16 mouse cellular contexts compared by ENCODE assay signal in genomic region chr1:54585971-54586555, GRCm38 (mm10). TPM values are rescaled to one million over a fixed set of nuclear protein-coding genes. Genes with fewer than 3 reads are reported as not detected.
DNase-seq lines count a peak whose midpoint lies in the region; ATAC-seq and TF ChIP-seq lines count a peak whose summit lies in the region.
"Had no signal": no experiment of that assay in that cellular context is flagged by ENCODE, and none has a peak within 500 bp of the region (broad histone marks: within the 10 kb centered on the region; RNA-seq: fewer than 3 reads in every experiment).

No protein-coding gene starts in this region.

- WGBS in kidney, embryonic 15.5 days = 41% methylated on average over 5 of the region's 5 CpGs
- 5% methylated on average over 5 of the region's 5 CpGs for WGBS in macrophage (ENCODE audit: missing documents)

- TF ChIP-seq EP300 in ES-Bruce4 (IDR thresholded peaks at IDR 0.05; ENCODE audit: insufficient read depth, low read depth, low read length) = no peak

- H3K4me2 ChIP-seq in kidney, embryonic 15.5 days = no peak overlapping the region
- H3K4me2 ChIP-seq: heart, embryonic 13.5 days; liver, embryonic 13.5 days had no signal

- H3K4me3 ChIP-seq in kidney, embryonic 15.5 days (replicated peaks) = no peak overlapping the region
- no peak overlapping the region for H3K4me3 ChIP-seq in ES-Bruce4 (ENCODE audit: low read depth, low read length)
- no peak overlapping the region for H3K4me3 ChIP-seq in macrophage (ENCODE audit: inconsistent target)
- H3K4me3 ChIP-seq: heart, embryonic 13.5 days; hindbrain, embryonic 10.5 days; liver, embryonic 13.5 days; myocyte had no signal

- no peak for TF ChIP-seq CTCF in ES-Bruce4 (IDR thresholded peaks at IDR 0.05; ENCODE audit: low read depth, low read length)

- H3K27ac ChIP-seq in kidney, embryonic 15.5 days = 0 out of 2 replicates have a peak overlapping the region, but pooled peaks have one; percentile 76
- H3K27ac ChIP-seq in ES-Bruce4 (ENCODE audit: insufficient read depth, low read length) (peak overlapping the region; percentile 61), macrophage (peak overlapping the region; percentile 35)
- H3K27ac ChIP-seq: heart, embryonic 13.5 days; hindbrain, embryonic 10.5 days; liver, embryonic 13.5 days had no signal

- DNase-seq in kidney, adult 18-20 months = no peak
- DNase-seq in 3T3-L1 (ENCODE audit: low read depth, low spot score) = peak; percentile 61
- DNase-seq in lung, postnatal 36 days = no peak
- no peak for DNase-seq in retina, postnatal 1 day
- DNase-seq: adrenal gland, postnatal 25 days; gastrocnemius, postnatal 25 days; liver, embryonic 13.5 days; lung, postnatal 14 days; right cerebral cortex, adult 18-20 months; thymus, postnatal 14 days had no signal

- no peaks in the 10 kb centered on the region for H3K27me3 ChIP-seq in kidney, embryonic 15.5 days
- no peaks in the 10 kb centered on the region for H3K27me3 ChIP-seq in ES-Bruce4 (ENCODE audit: control insufficient read depth, insufficient read depth, low read length, poor library complexity, severe bottlenecking)
- H3K27me3 ChIP-seq: heart, embryonic 13.5 days; liver, embryonic 13.5 days had no signal

- 0 out of 2 replicates have a peak, but pooled peaks cover 7% of the 10 kb centered on the region for H3K4me1 ChIP-seq in kidney, embryonic 15.5 days
- H3K4me1 ChIP-seq in ES-Bruce4 (ENCODE audit: control insufficient read depth, insufficient read depth, low read length) = peaks cover 3% of the 10 kb centered on the region
- H3K4me1 ChIP-seq: heart, embryonic 13.5 days; liver, embryonic 13.5 days had no signal

- no peak overlapping the region for H3K9ac ChIP-seq in kidney, embryonic 15.5 days
- H3K9ac ChIP-seq in ES-Bruce4 (ENCODE audit: low read depth, poor library complexity, severe bottlenecking) = no peak overlapping the region
- H3K9ac ChIP-seq: heart, embryonic 13.5 days; liver, embryonic 13.5 days had no signal

- TF ChIP-seq POLR2A in ES-Bruce4 (IDR thresholded peaks at IDR 0.05; ENCODE audit: insufficient read depth, low read length) = no peak

- H3K36me3 ChIP-seq in kidney, embryonic 15.5 days = no peaks in the 10 kb centered on the region
- no peaks in the 10 kb centered on the region for H3K36me3 ChIP-seq in ES-Bruce4 (ENCODE audit: control insufficient read depth, insufficient read depth, low read length, poor library complexity, severe bottlenecking)
- H3K36me3 ChIP-seq in macrophage (ENCODE audit: inconsistent target) = no peaks in the 10 kb centered on the region
- H3K36me3 ChIP-seq: heart, embryonic 13.5 days; hindbrain, embryonic 10.5 days; liver, embryonic 13.5 days had no signal

- ATAC-seq in kidney, embryonic 15.5 days (replicated peaks; ENCODE audit: low FRiP score) = no peak

- H3K9me3 ChIP-seq in kidney, embryonic 15.5 days (replicated peaks) = no peaks in the 10 kb centered on the region
- 0 out of 2 replicates have a peak, but pooled peaks cover 11% of the 10 kb centered on the region for H3K9me3 ChIP-seq in ES-Bruce4 (replicated peaks; ENCODE audit: control insufficient read depth, insufficient read depth, low read length, poor library complexity, severe bottlenecking)
- H3K9me3 ChIP-seq: heart, embryonic 13.5 days; hindbrain, embryonic 10.5 days; liver, embryonic 13.5 days had no signal

- H3K79me2 ChIP-seq in macrophage (ENCODE audit: inconsistent target) = no peaks in the 10 kb centered on the region

RNA-seq across cellular contexts. Expression of gene Pgap1, which starts 28.6 kb away (rescaled TPM):
- 6.6 TPM in 2 replicates for polyA plus RNA-seq in kidney, embryonic 15.5 days (2015; fragmentation: Nextera tagmentation; extraction: Ambion mirVana)
- polyA plus RNA-seq in ES-Bruce4 (2011; ENCODE audit: insufficient read depth, insufficient read length, low read depth, missing spikeins) (14.6 and 15.9 TPM in 2 replicates), macrophage (2018) (13.7 to 42.1 TPM (median 34.1 TPM) in 3 replicates)
- 100 to 1,000 TPM in 18 of 26 experiments, 10 to 100 TPM in 8; 22.8 to 344 (median 153) TPM for total RNA-seq in macrophage (2018; cell fraction: chromatin; rRNA removed)
- total RNA-seq in macrophage (2018; cell fraction: cytosol; rRNA removed) = 10 to 100 TPM; 18.9 to 91.9 (median 49.2) TPM
- 100 to 1,000 TPM in 14 of 26 experiments, 10 to 100 TPM in 12; 28.9 to 238 (median 118) TPM for total RNA-seq in macrophage (2018; cell fraction: nucleus; rRNA removed)
